Mouse (Mus musculus) skeletal muscle tissue, adult 2 months (tissue): Measurements from ENCODE around the gene Scd3.

Experiments used
- DNase-seq: peaks from one replicate; pipeline ENCODE4 v3.0.0-alpha.2; 2012; ENCODE audit warnings: low read depth, low spot score

The Scd3 gene

GRCm38 (mm10) chr19:44203015-44203564 is at the start of gene Scd3:
Gene Scd3 (plus strand): TSS chr19:44203269.
- DNase-seq = no peak

GRCm38 (mm10) chr19:44153781-44154180 is 49.3 kb upstream of the Scd3 start:
- no peak for DNase-seq

DNA sequence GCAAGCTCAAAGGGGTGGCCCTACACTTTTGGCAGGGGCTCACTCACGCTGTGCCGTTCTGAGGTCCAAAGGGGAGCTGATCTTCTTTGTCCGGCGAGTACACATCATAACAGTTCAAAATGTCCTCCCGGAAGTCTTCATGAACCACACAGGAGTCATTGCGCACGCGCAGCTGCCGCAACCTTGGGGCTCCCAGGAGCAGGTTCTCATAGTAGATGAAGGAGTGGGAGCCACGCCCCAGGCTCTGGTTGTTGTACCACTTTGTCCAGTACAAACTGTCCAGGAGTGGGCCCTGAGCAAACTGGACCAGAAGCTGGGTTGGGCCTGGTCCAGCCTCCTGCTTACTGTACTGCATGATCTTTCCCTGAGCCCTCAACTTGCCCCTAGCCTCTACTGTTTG is 46.1 kb upstream of the Scd3 start:
- DNase-seq = no peak

DNA sequence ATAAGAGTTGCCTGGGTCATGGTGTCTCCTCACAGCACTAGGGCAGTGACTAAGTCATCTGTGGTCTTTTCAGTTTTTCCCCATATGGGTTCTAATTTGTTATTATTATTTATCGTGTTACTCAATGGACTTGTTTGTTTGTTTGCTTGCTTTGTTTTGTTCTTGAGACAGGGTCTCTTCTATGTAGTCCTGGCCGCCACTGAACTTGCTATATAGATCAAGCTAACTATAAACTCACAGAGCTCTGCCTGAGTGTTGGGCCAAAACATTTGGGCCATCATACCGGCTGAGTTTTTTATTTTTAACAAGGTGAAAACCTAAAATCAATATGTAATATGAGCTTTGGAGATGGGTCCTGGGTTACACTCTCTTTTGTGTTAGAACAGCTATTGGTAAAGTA is 43.7 kb upstream of the Scd3 start:
- DNase-seq = no peak

DNA sequence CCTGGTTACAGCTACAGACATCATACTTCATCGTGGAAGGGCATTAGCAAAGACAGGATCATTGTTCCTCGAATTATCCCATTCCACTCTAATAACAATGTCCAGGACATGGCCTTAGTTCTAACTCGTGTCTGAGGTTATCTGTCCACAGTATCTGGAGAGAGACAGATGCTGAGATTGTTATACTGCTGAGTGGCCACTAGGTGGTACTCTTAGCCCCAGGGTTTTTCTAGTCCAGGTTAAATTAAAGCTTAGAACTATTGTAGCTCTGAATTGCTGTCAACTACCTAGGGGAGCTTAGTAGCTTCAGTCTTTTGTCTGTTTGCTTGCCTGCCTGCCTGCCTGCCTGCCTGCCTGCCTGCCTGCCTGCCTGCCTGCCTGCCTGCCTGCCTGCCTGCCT is 41.6 kb upstream of the Scd3 start:
- no peak for DNase-seq

DNA sequence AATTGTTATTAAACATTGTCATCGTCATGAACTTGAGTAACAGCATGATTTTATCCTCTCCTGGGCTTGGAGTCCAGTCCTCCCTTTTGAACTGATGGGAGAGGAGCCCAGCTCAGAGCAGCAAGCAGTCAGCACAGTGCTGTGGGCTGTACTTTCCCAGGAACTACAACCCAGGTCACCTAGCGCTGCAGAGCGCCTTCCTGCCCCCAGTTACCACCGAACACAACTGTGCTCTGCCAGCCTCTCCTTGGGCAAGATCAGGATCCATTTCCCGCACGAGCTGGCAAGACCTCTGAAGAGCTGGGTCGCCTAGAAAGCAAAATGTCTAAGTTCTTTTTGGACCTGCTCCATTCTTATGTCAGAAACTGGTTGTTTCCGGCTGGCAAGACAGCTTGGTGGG is 28.2 kb upstream of the Scd3 start:
- no peak for DNase-seq

GRCm38 (mm10) chr19:44176741-44177140 is 26.3 kb upstream of the Scd3 start:
- no peak for DNase-seq

DNA sequence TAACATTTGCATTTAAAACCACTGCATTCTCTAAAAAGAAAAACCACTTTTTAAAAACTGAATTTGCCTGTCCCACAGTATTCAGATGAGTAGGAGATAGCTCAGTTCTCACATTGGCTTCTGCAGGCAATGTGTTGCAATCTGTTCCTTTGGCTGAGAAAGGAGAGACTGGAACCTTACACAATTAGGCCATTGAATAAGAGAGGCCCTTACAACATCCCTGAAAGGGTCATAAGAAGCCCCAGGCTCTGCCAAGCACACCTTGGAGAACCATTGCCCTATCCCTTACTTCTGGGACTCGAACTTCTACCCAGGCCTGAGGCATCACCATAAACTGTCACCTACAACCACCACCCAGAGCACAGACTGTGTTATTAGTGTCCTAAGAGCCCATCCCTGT is 22.6 kb upstream of the Scd3 start:
- no peak for DNase-seq

- no peak for DNase-seq
These were observed 19.1 kb upstream of the Scd3 start for GRCm38 (mm10) chr19:44183968-44184367.

GRCm38 (mm10) chr19:44189056-44189455 is 14.0 kb upstream of the Scd3 start:
- no peak for DNase-seq

DNA sequence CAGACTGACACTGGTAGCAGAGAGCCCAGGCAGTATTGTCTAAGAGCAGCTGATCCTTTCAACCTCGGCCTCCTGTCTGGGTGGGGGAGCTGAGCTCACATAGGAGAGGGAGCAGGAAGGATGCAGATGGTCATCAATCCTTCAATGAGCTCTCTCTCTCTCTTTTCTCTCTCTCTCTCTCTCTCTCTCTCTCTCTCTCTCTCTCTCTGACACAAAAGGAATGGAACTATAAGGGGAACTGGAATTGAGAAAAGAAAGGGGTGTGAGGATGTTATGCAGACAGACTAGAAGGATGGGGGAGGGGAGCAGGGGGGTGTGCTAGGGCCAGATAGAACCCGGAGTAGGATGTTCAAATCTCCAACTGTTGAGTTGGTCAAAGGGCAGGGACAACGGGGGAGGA is 10.7 kb upstream of the Scd3 start, which contains the start of gene Pkd2l1:
Gene Pkd2l1 (minus strand): TSS at position 101 of the 400 bp plus-strand sequence.
- DNase-seq = no peak

DNA sequence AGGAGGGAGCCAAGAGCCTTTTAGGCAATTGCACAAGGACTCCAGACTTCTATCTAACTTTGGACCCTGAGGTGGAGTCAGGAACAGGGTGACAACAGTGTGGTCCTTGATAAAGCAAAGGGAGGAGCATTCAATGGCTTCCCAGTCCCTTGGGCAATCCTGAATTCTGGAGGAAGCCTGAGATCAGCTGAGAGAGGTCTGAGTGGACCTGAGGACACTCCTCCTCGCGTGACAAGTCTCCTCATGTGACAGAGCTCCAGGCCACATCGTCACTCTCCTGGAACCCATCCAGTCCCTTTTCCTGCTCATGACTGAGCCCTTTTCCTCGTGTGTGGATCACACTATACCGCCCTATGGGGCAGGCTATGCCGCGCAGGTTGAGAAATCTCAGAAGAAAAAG is 9.2 kb upstream of the Scd3 start:
- DNase-seq = peak; percentile 7

DNA sequence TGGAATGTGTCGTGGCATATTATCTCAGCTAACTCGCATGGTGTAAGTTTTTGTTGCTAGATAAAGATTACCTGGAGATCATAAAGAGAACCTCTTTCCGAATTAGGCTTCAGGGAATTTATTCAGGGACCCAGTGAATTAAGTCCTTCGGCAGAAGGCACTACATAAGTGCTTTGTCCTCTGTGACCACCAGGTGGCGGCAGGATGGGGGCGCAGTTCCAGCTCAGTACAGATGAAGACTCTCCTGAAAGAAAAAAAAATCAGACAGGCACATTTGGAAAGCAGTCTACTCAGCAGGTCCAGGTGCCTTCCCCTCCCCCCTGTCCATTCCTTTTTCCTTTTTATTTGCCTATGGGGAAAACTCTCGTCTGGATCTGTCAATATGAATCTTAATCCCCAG is 7.9 kb upstream of the Scd3 start:
- peak; percentile 17 for DNase-seq

GRCm38 (mm10) chr19:44197053-44197852 is 5.8 kb upstream of the Scd3 start:
- no peak for DNase-seq

DNA sequence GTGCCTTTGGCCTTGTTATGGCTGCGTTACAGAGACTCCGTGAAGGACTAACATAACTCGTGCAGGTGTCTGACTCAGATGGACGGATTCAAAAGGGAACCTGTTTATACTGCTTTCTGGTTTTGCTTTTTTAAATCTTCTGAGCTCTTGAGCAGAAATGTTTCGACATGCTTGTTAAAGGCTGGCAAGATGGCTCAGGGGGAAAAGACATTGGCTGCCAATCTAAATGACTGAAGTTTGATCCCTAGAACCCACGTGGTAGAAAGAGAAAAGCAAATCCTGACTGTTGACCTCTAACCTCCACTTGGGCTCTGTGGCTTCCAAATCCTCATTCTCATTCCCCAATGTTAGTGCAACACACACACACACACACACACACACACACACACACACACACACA is 4.6 kb upstream of the Scd3 start:
- DNase-seq = no peak

DNA sequence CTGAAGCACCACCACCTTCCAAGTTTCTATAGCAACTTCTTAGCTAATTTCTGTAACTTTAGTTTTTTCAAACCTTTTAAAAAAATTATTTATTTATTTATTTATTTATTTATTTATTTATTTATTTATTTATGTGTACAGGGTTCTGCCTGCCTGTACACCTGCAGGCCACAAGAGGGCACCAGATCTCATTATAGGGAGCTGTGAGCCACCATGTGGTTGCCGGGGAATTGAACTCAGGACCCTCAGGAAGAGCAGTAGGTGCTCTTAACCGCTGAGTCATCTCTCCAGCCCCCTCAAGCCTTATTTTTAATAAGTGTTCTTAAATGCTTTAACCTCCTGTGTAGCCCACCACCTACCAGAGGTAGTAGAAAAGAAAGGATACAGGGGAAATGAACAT is 4.1 kb upstream of the Scd3 start:
- DNase-seq = no peak

GRCm38 (mm10) chr19:44207079-44207478 is 4.0 kb downstream of the Scd3 start:
- no peak for DNase-seq

GRCm38 (mm10) chr19:44215255-44215654 is 12.2 kb downstream of the Scd3 start:
- DNase-seq = no peak

DNA sequence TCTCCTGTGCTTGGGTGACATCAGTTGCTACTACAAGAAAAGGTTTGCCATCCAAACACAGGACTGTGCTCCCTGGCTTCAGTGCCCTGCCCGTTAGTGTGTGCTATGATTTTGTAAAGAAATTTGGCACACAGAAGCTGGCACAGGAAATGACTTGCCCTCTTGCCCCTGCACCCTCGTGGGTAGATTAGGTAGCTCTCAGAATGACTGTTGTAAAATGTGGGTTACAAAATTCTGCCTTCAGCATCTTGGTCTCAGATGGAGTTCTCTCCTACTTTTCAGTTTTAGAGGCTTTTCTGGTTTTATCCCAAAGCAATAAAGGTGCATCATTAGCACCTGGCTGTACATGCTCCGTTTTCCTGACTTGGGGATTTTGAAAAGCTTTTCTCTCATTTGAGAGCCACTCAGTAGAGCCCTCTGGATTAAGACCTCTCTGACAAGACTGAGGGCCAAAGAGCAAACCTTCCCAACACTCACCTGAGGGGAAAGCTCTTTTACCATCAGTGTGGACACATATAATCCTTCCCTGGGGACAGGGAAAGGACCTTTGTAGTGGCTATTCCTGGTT is 15.0 kb downstream of the Scd3 start:
- DNase-seq = no peak

GRCm38 (mm10) chr19:44225728-44226127 is 22.7 kb downstream of the Scd3 start:
- no peak for DNase-seq

- DNase-seq = no peak
These were observed 26.7 kb downstream of the Scd3 start for GRCm38 (mm10) chr19:44229776-44230175.

- no peak for DNase-seq
These were observed 27.1 kb downstream of the Scd3 start for GRCm38 (mm10) chr19:44230212-44230611.

GRCm38 (mm10) chr19:44231608-44232151 is 28.6 kb downstream of the Scd3 start:
- no peak for DNase-seq
